Mouse (Mus musculus) gastrocnemius, adult 2 months (tissue): Measurements from ENCODE around the gene Btnl1. TPM values are rescaled to one million over a fixed set of nuclear protein-coding genes. Genes with fewer than 3 reads are reported as not detected.

Experiments used
- DNase-seq: peaks from one replicate; pipeline ENCODE4 v3.0.0; 2022
- H3K27ac ChIP-seq: fragments of 200-600 bp; 2 replicates; pipeline ENCODE4 v1.8.1; 2022; ENCODE audit warnings: mild to moderate bottlenecking
- H3K4me3 ChIP-seq: fragments of 200-600 bp; 2 replicates; pipeline ENCODE4 v1.8.1; 2022; ENCODE audit warnings: mild to moderate bottlenecking, moderate library complexity
- CTCF ChIP-seq: fragments of 200-600 bp; IDR thresholded peaks from 2 replicates; pipeline ENCODE4 v1.8.1; 2022; ENCODE audit warnings: antibody characterized with exemption, mild to moderate bottlenecking, moderate library complexity
- intact Hi-C: fragments of 180-260 bp; cut with DNase I; formaldehyde crosslinking; loops from one replicate; pipeline ENCODE4 v1.15.1; 2025
- long read RNA-seq, 2 experiments: library from polyadenylated mRNA; stranded (forward); transcript quantifications; one replicate each; pipeline ENCODE4 v2.0.0; 2021
- total RNA-seq, 2 experiments: library from RNA; stranded (reverse); gene quantifications; 2 replicates each; pipeline ENCODE4 v1.2.3; 2021

Gene Btnl1
- not detected for total RNA-seq
- long read RNA-seq, experiment 1 = 0 reads
- long read RNA-seq, experiment 2 = 0 reads

GRCm38 (mm10) chr17:34376847-34377246, at the start of gene Btnl1:
Btnl1 (plus strand) TSS chr17:34377132.
- DNase-seq = no peak
- TF ChIP-seq CTCF = no peak
- H3K27ac ChIP-seq = no peak within 1 kb of the TSS
- no peak within 1 kb of the TSS for H3K4me3 ChIP-seq
- intact Hi-C loops = no loop called here

- no peak for TF ChIP-seq CTCF
- intact Hi-C loops = no loop called here
- no peak for DNase-seq
- H3K4me3 ChIP-seq = no peak overlapping the region
- no peak overlapping the region for H3K27ac ChIP-seq
These were observed 47.1 kb upstream of the Btnl1 start for GRCm38 (mm10) chr17:34329807-34330206.

- no peak for TF ChIP-seq CTCF
- Histone ChIP-seq H3K27ac (no peak overlapping the region), H3K4me3 (no peak overlapping the region)
- intact Hi-C loops = no loop called here
- DNase-seq = no peak
These were observed 45.7 kb upstream of the Btnl1 start for GRCm38 (mm10) chr17:34331200-34331599.

- no peak for TF ChIP-seq CTCF
- intact Hi-C loops = loop anchor here (10.0 kb wide), 1 partner anchor 86 kb away; the partner anchor contains the start of gene H2-Ab1
- H3K27ac ChIP-seq = no peak overlapping the region
- no peak for DNase-seq
- no peak overlapping the region for H3K4me3 ChIP-seq
These were observed 36.1 kb upstream of the Btnl1 start for GRCm38 (mm10) chr17:34340619-34341402.

GRCm38 (mm10) chr17:34344882-34345281, 32.0 kb upstream of the Btnl1 start:
- Histone ChIP-seq H3K27ac (no peak overlapping the region), H3K4me3 (no peak overlapping the region)
- intact Hi-C loops = loop anchor here (10.0 kb wide), 1 partner anchor 90 kb away; the partner anchor contains the start of gene H2-Ab1
- DNase-seq = no peak
- no peak for TF ChIP-seq CTCF

- Histone ChIP-seq H3K4me3 (no peak overlapping the region), H3K27ac (no peak overlapping the region)
- DNase-seq = no peak
- TF ChIP-seq CTCF = no peak
- intact Hi-C loops = loop anchor here (10.0 kb wide), 1 partner anchor 91 kb away; the partner anchor contains the start of gene H2-Ab1
These were observed 31.4 kb upstream of the Btnl1 start for GRCm38 (mm10) chr17:34345486-34345885.

GRCm38 (mm10) chr17:34346041-34346440, 30.9 kb upstream of the Btnl1 start:
- intact Hi-C loops = loop anchor here (10.0 kb wide), 1 partner anchor 91 kb away; the partner anchor contains the start of gene H2-Ab1
- H3K27ac ChIP-seq = no peak overlapping the region
- TF ChIP-seq CTCF = no peak
- no peak for DNase-seq
- no peak overlapping the region for H3K4me3 ChIP-seq

- TF ChIP-seq CTCF = no peak
- Histone ChIP-seq H3K4me3 (no peak overlapping the region), H3K27ac (no peak overlapping the region)
- DNase-seq = peak; percentile 29
- intact Hi-C loops = loop anchor here (10.0 kb wide), 1 partner anchor 93 kb away; the partner anchor contains the start of gene H2-Ab1
These were observed 29.2 kb upstream of the Btnl1 start for GRCm38 (mm10) chr17:34347606-34348308.

GRCm38 (mm10) chr17:34349429-34349828, 27.5 kb upstream of the Btnl1 start:
- TF ChIP-seq CTCF = peak; percentile 90
- intact Hi-C loops = loop anchor here (10.0 kb wide), 1 partner anchor 95 kb away; the partner anchor contains the start of gene H2-Ab1
- peak; percentile 59 for DNase-seq
- H3K4me3 ChIP-seq = no peak overlapping the region
- H3K27ac ChIP-seq = no peak overlapping the region

GRCm38 (mm10) chr17:34354539-34354938, 22.4 kb upstream of the Btnl1 start, which contains the start of gene Btnl2:
Btnl2 (plus strand) TSS chr17:34354822.
- no peak for TF ChIP-seq CTCF
- intact Hi-C loops = no loop called here
- H3K27ac ChIP-seq = peak within 1 kb of the TSS; percentile 35; the same call in 1 of the 2 replicates

GRCm38 (mm10) chr17:34354940-34355339, 22.0 kb upstream of the Btnl1 start:
- TF ChIP-seq CTCF = no peak
- Histone ChIP-seq H3K27ac (peak overlapping the region; percentile 35; the same call in 1 of the 2 replicates), H3K4me3 (no peak overlapping the region)
- intact Hi-C loops = no loop called here
- no peak for DNase-seq

More at GRCm38 (mm10) chr17:34354539-34354938, 22.4 kb upstream of the Btnl1 start, which contains the start of gene Btnl2:
- no peak within 1 kb of the TSS for H3K4me3 ChIP-seq
- no peak for DNase-seq

GRCm38 (mm10) chr17:34362954-34363546, 13.9 kb upstream of the Btnl1 start:
- intact Hi-C loops = no loop called here
- Histone ChIP-seq H3K27ac (no peak overlapping the region), H3K4me3 (no peak overlapping the region)
- DNase-seq = no peak
- no peak for TF ChIP-seq CTCF
